Mouse (Mus musculus) small intestine, adult 2 months (tissue): Measurements from ENCODE around the gene Fam213b.

Experiments
- CTCF ChIP-seq: fragments of 200-500 bp; IDR thresholded peaks from 2 replicates; pipeline ENCODE4 v1.5.1; 2012; ENCODE audit warnings: low read depth, mild to moderate bottlenecking, control low read depth, inconsistent platforms, low read length, moderate library complexity, mixed read lengths; ENCODE audit not compliant: insufficient replicate concordance, insufficient read length; ENCODE audit errors: extremely low read depth
- POLR2A ChIP-seq: fragments of 200-500 bp; IDR thresholded peaks from 2 replicates; pipeline ENCODE4 v1.6.1; 2012; ENCODE audit warnings: low read depth, mild to moderate bottlenecking, control low read depth, inconsistent platforms, low read length, moderate library complexity

DNA sequence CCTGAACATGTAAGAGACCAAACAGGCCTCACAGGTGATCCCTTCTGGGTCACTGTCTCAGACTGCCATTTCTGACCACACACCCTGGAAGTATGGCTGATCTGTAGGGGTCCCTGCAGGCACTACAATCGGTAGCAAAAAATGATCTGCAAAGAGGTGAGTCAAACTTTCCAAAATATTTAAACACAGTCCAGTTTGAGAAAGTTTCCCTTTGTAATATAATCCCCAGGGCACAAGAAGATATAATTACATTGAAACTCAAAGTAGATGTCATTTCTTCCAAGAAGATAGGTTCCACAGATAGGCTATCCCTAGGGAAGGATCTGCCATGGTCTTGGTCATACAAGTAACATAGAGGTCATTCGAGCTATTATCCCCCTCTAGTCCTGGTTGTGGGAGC is 3.4 kb upstream of the Fam213b start:
- TF ChIP-seq CTCF (no peak), POLR2A (no peak)
